Mouse (Mus musculus) bone marrow macrophage, adult 2 months (primary cell): ENCODE results near the gene Gm17324.

Source experiments
- CTCF ChIP-seq: IDR thresholded peaks from 2 replicates; pipeline ENCODE4 v1.5.1; 2012; ENCODE audit warnings: low read depth, mild to moderate bottlenecking, low read length, moderate library complexity
- POLR2A ChIP-seq: IDR thresholded peaks from 2 replicates; pipeline ENCODE4 v1.6.1; 2012; ENCODE audit warnings: mild to moderate bottlenecking, low read depth, low read length, borderline replicate concordance

GRCm38 (mm10) chr9:78480706-78481358 is 32.2 kb upstream of the Gm17324 start:
- TF ChIP-seq CTCF (no peak), POLR2A (no peak)
